Mouse (Mus musculus) inflammation-experienced regulatory T-cells, adult 16 weeks (primary cell): ENCODE results near the gene Apol10a. TPM values are rescaled to one million over a fixed set of nuclear protein-coding genes. Genes with fewer than 3 reads are reported as not detected.

Experiments
- polyA plus RNA-seq: library from polyadenylated mRNA; unstranded; fragments of 100-300 nt; shearing (Covaris generic); gene quantifications from one replicate; pipeline ENCODE4 v1.2.1, GENCODE M21; 2017

Gene Apol10a
- polyA plus RNA-seq: not detected

GRCm38 (mm10) chr15:77476693-77477092 lies at the start of gene Apol10a:
Apol10a (plus strand) TSS chr15:77477047.

GRCm38 (mm10) chr15:77447392-77447791 lies 29.5 kb upstream of the Apol10a start, which contains the start of gene Apol7b:
Apol7b (minus strand) TSS chr15:77447492.

GRCm38 (mm10) chr15:77507966-77508365 lies 31.1 kb downstream of the Apol10a start, which contains the start of gene Apol11a:
Apol11a (plus strand) TSS chr15:77508271.

DNA sequence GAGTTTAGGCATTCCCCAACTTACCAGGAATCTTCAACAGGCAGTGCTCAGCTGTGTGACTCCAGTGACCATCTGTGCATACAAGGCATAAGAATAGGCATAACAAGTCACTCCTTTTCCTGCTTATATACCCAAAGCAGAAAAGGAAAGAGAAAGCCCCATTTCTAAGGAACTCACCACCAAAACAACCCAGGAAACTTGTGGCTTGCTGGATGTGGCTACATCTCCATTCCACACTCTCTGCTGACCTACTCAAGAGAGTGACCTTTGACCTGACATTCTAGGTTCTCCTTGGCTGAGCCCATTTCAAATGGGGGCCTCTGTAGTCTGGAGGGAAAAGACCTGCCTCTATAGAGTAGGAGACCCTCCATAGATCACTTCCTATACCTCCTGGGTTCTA lies 56.4 kb downstream of the Apol10a start, which contains the start of gene Apol7c:
TSS of gene Apol7c (minus strand) at position 101 of the 400 bp plus-strand sequence.

Other genes starting within 250 kb of the Apol10a start
- not detected for gene Rbfox2, start 170.0 kb upstream of the Apol10a start, polyA plus RNA-seq
- gene Apol7a, start 77.9 kb upstream of the Apol10a start, polyA plus RNA-seq: not detected
- 5.0 TPM for gene Apol9a, start 65.9 kb upstream of the Apol10a start, polyA plus RNA-seq
- 0.46 TPM for gene Apol7b, start 29.6 kb upstream of the Apol10a start, polyA plus RNA-seq
- gene Apol11a, start 31.2 kb downstream of the Apol10a start, polyA plus RNA-seq: not detected
- gene Apol7c, start 56.3 kb downstream of the Apol10a start, polyA plus RNA-seq: 0.43 TPM
- gene 1700025B11Rik, start 84.8 kb downstream of the Apol10a start, polyA plus RNA-seq: not detected
- gene Apol10b, start 119.1 kb downstream of the Apol10a start, polyA plus RNA-seq: 7.4 TPM
- not detected for gene Gm36245, start 122.2 kb downstream of the Apol10a start, polyA plus RNA-seq
- 2.6 TPM for gene Apol11b, start 166.2 kb downstream of the Apol10a start, polyA plus RNA-seq
- gene Apol7e, start 221.8 kb downstream of the Apol10a start, polyA plus RNA-seq: 81.3 TPM